ENCODE assay signal across 17 mouse cellular contexts in the genomic region with DNA sequence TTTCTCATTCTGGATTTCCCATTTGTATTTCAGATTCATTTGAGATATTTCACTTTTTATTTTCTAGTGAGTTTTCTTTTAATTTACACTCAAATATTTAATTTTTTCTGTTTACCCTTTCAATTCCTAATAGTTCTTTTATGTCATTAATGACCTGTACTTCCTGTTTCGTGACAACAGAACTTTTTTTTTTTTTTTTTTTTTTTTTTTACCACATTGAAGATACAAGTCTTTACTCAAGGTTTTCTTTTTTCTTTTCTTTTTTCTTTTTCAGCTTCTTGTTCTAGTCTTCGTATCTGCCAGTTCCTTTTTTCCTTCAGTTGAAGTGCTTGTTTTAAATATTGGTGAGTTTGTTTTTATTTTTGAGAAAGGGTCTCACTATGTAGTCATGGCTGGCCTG. TPM values are rescaled to one million over a fixed set of nuclear protein-coding genes. Genes with fewer than 3 reads are reported as not detected.
"Had no signal": no experiment of that assay in that cellular context is flagged by ENCODE, and none has a peak within 500 bp of the region (broad histone marks: within the 10 kb centered on the region; RNA-seq: fewer than 3 reads in every experiment).

No protein-coding gene starts in this region.

- H3K9ac ChIP-seq: neural tube, embryonic 13.5 days; neural tube, embryonic 15.5 days; stomach, embryonic 15.5 days had no signal

- DNase-seq: retina, postnatal 1 day; right cerebral cortex, adult 18-20 months; right cerebral cortex, postnatal 14 days; right cerebral cortex, postnatal 25 days; right cerebral cortex, postnatal 4 days; spleen, adult 18-20 months; thymus, adult 18-20 months; thymus, adult 2 months; thymus, postnatal 14 days; thymus, postnatal 25 days; thymus, postnatal 36 days; thymus, postnatal 4 days had no signal

- H3K4me1 ChIP-seq: neural tube, embryonic 13.5 days; neural tube, embryonic 15.5 days; stomach, embryonic 15.5 days had no signal

- H3K9me3 ChIP-seq: neural tube, embryonic 13.5 days; neural tube, embryonic 15.5 days; stomach, embryonic 15.5 days had no signal

- H3K27me3 ChIP-seq: neural tube, embryonic 13.5 days; neural tube, embryonic 15.5 days; stomach, embryonic 15.5 days had no signal

- H3K4me3 ChIP-seq: neural tube, embryonic 13.5 days; neural tube, embryonic 15.5 days; stomach, embryonic 15.5 days had no signal

- H3K4me2 ChIP-seq: neural tube, embryonic 13.5 days; neural tube, embryonic 15.5 days; stomach, embryonic 15.5 days had no signal

- H3K36me3 ChIP-seq: neural tube, embryonic 13.5 days; neural tube, embryonic 15.5 days; stomach, embryonic 15.5 days had no signal

- H3K27ac ChIP-seq: neural tube, embryonic 13.5 days; neural tube, embryonic 15.5 days; stomach, embryonic 15.5 days; stomach, postnatal 0 days had no signal

RNA-seq across cellular contexts. Expression of gene Kif27, which starts 53.7 kb away (rescaled TPM):
- total RNA-seq: neutrophil, adult 5-6 weeks had no signal
